Mouse (Mus musculus) heart, adult 2 months (tissue): ENCODE measurements at regions not wholly inside any gene's neighbourhood (a gene's known extent, or its start where the extent isn't known, plus 50 kb on each side); places are given as distances from the start of the nearest gene placed in this dataset.

Experiments used
- CTCF ChIP-seq: fragments of 200-600 bp; IDR thresholded peaks from 2 replicates; pipeline ENCODE4 v1.8.1; 2022; ENCODE audit warnings: antibody characterized with exemption, mild to moderate bottlenecking, moderate library complexity
- POLR2A ChIP-seq: fragments of 200-500 bp; IDR thresholded peaks from 2 replicates; pipeline ENCODE4 v1.6.1; 2011; ENCODE audit warnings: mild to moderate bottlenecking, low read depth, low read length, control low read depth; ENCODE audit not compliant: insufficient read depth

DNA sequence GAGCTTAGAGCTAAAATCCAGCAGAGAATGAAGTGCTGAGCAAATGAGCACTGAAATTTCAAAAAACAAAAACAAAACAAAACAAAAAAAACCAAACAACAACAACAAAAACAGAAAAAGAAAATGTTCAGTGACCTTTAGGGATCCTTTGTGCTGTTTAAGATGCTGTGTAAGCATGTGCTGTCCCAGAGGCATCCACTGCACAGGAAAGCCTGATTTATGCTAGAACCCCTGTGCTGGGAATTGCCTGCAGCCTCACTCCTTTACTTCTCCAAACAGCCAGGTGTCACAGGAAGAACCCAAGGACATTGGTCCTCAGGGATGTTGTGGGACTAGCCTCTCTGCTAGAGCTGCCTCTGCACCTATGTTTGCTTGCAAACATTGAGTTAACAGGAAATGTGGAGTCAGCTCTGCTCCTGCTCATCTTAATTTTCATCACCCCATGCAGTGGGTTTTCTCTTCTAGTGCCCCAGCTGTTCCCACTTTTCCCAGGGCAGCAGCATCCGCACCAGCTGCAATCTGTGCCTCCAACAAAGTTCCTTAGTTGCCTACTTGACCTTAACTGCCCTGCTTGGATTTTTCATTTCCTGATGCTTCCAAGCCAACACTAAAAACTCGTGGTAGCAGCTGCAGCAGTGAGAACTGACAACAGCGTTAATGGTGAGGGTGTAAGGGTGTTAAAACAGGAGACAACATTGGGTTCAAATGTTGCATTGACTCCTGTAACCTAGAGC, 804.8 kb upstream of the Gm5150 start:
- TF ChIP-seq POLR2A (no peak), CTCF (no peak)
